Mouse (Mus musculus): Measurements from ENCODE around the gene Rai14.

Gene Rai14

GRCm38 (mm10) chr15:10616001-10616400 is 98.4 kb downstream of the Rai14 start:
- DNase-seq (ENCODE audit: low spot score in 2 of 2): no peak

GRCm38 (mm10) chr15:10611040-10611439 is 103.4 kb downstream of the Rai14 start:
- DNase-seq (ENCODE audit: low spot score in 2 of 2): no peak

- no peak for DNase-seq (ENCODE audit: low spot score in 2 of 2)
These were observed 105.3 kb downstream of the Rai14 start for GRCm38 (mm10) chr15:10609107-10609506.

GRCm38 (mm10) chr15:10608508-10609098 is 105.8 kb downstream of the Rai14 start:
- no peak for DNase-seq (ENCODE audit: low spot score in 2 of 2)

- no peak for DNase-seq (ENCODE audit: low spot score in 2 of 2)
These were observed 115.0 kb downstream of the Rai14 start for GRCm38 (mm10) chr15:10599413-10599812.

- DNase-seq (ENCODE audit: low spot score in 2 of 2): no peak
These were observed 115.9 kb downstream of the Rai14 start for GRCm38 (mm10) chr15:10598259-10599225.

GRCm38 (mm10) chr15:10596871-10597270 is 117.6 kb downstream of the Rai14 start:
- no peak for DNase-seq (ENCODE audit: low spot score in 2 of 2)

GRCm38 (mm10) chr15:10595408-10595807 is 119.0 kb downstream of the Rai14 start:
- no peak for DNase-seq (ENCODE audit: low spot score in 2 of 2)

GRCm38 (mm10) chr15:10594910-10595309 is 119.5 kb downstream of the Rai14 start:
- DNase-seq (ENCODE audit: low spot score in 2 of 2): no peak

GRCm38 (mm10) chr15:10593094-10593493 is 121.3 kb downstream of the Rai14 start:
- DNase-seq (ENCODE audit: low spot score in 2 of 2): no peak

GRCm38 (mm10) chr15:10586565-10586964 is 127.9 kb downstream of the Rai14 start:
- DNase-seq (ENCODE audit: low spot score in 2 of 2): no peak

- no peak for DNase-seq (ENCODE audit: low spot score in 2 of 2)
These were observed 129.9 kb downstream of the Rai14 start for GRCm38 (mm10) chr15:10584359-10585187.

GRCm38 (mm10) chr15:10583408-10583807 is 131.0 kb downstream of the Rai14 start:
- peak; percentile 41 to 52 for DNase-seq (ENCODE audit: low spot score in 2 of 2)

GRCm38 (mm10) chr15:10579159-10579558 is 135.3 kb downstream of the Rai14 start:
- no peak for DNase-seq (ENCODE audit: low spot score in 2 of 2)

GRCm38 (mm10) chr15:10566486-10566885 is 147.9 kb downstream of the Rai14 start:
- no peak for DNase-seq (ENCODE audit: low spot score in 2 of 2)

- DNase-seq (ENCODE audit: low spot score in 2 of 2): no peak
These were observed 150.2 kb downstream of the Rai14 start for GRCm38 (mm10) chr15:10564201-10564600.

GRCm38 (mm10) chr15:10562281-10562680 is 152.1 kb downstream of the Rai14 start:
- no peak for DNase-seq (ENCODE audit: low spot score in 2 of 2)

- no peak for DNase-seq (ENCODE audit: low spot score in 2 of 2)
These were observed 154.4 kb downstream of the Rai14 start for GRCm38 (mm10) chr15:10560005-10560404.

- no peak for DNase-seq (ENCODE audit: low spot score in 2 of 2)
These were observed 156.0 kb downstream of the Rai14 start, which contains the start of gene Ttc23l for GRCm38 (mm10) chr15:10558465-10558864. TSS of gene Ttc23l (minus strand) at chr15:10558668.

- no peak for DNase-seq (ENCODE audit: low spot score in 2 of 2)
These were observed 160.1 kb downstream of the Rai14 start for GRCm38 (mm10) chr15:10554336-10554735.

- no peak for DNase-seq (ENCODE audit: low spot score in 2 of 2)
These were observed 173.9 kb downstream of the Rai14 start for GRCm38 (mm10) chr15:10540271-10541088.

Measured in thymus, postnatal 10 days (tissue).